ENCODE assay signal across 15 mouse cellular contexts in genomic region chr1:89962092-89962491, GRCm38 (mm10). TPM values are rescaled to one million over a fixed set of nuclear protein-coding genes. Genes with fewer than 3 reads are reported as not detected.
DNase-seq lines count a peak whose midpoint lies in the region; ATAC-seq and TF ChIP-seq lines count a peak whose summit lies in the region.
"Had no signal": no experiment of that assay in that cellular context is flagged by ENCODE, and none has a peak within 500 bp of the region (broad histone marks: within the 10 kb centered on the region; RNA-seq: fewer than 3 reads in every experiment).

No protein-coding gene starts in this region.

- no peak for TF ChIP-seq CTCF in brain, embryonic 14.5 days (IDR thresholded peaks at IDR 0.05; ENCODE audit: borderline replicate concordance, extremely low read depth, insufficient read depth, insufficient read length)

- no peaks in the 10 kb centered on the region for H3K27me3 ChIP-seq in hindbrain, embryonic 11.5 days (ENCODE audit: control insufficient read depth, insufficient read depth, low read length)
- peaks cover 1% of the 10 kb centered on the region; the same call in 1 of the 2 replicates for H3K27me3 ChIP-seq in midbrain, embryonic 14.5 days (ENCODE audit: control insufficient read depth, insufficient read depth, low read length)

- ATAC-seq in hindbrain, embryonic 11.5 days (ENCODE audit: low FRiP score): peak; percentile 83
- ATAC-seq in midbrain, embryonic 14.5 days (ENCODE audit: low FRiP score, low TSS enrichment): 0 out of 2 replicates have a peak, but pooled peaks have one; percentile 8
- ATAC-seq in megakaryocyte, adult 5-6 weeks (ENCODE audit: poor library complexity, severe bottlenecking): no peak
- ATAC-seq: lung, postnatal 0 days had no signal

- H3K9me3 ChIP-seq in hindbrain, embryonic 11.5 days (ENCODE audit: control insufficient read depth, low read length): no peaks in the 10 kb centered on the region
- H3K9me3 ChIP-seq in midbrain, embryonic 14.5 days (ENCODE audit: control insufficient read depth, low read length): no peaks in the 10 kb centered on the region
- H3K9me3 ChIP-seq: heart, embryonic 15.5 days had no signal

- 8% methylated on average over 13 of the region's 13 CpGs for whole genome bisulfite sequencing in hindbrain, embryonic 11.5 days
- WGBS in midbrain, embryonic 14.5 days: 6% methylated on average over 13 of the region's 13 CpGs

- H3K27ac ChIP-seq in hindbrain, embryonic 11.5 days (ENCODE audit: low read depth, low read length): no peak overlapping the region
- H3K27ac ChIP-seq in midbrain, embryonic 14.5 days (replicated peaks; ENCODE audit: low read depth, low read length): no peak overlapping the region
- H3K27ac ChIP-seq: heart, embryonic 15.5 days had no signal

- H3K36me3 ChIP-seq in hindbrain, embryonic 11.5 days (ENCODE audit: control insufficient read depth, insufficient read depth, low read length): no peaks in the 10 kb centered on the region
- H3K36me3 ChIP-seq in midbrain, embryonic 14.5 days (ENCODE audit: control insufficient read depth, insufficient read depth, low read length): no peaks in the 10 kb centered on the region
- H3K36me3 ChIP-seq: G1E; heart, embryonic 15.5 days had no signal

- no peak overlapping the region for H3K4me3 ChIP-seq in hindbrain, embryonic 11.5 days (ENCODE audit: low read depth, low read length)
- H3K4me3 ChIP-seq in midbrain, embryonic 14.5 days (replicated peaks; ENCODE audit: low read depth, low read length): no peak overlapping the region
- H3K4me3 ChIP-seq: heart, embryonic 15.5 days had no signal

- no peak overlapping the region for H3K9ac ChIP-seq in hindbrain, embryonic 11.5 days (ENCODE audit: low read depth, low read length)
- no peak overlapping the region for H3K9ac ChIP-seq in midbrain, embryonic 14.5 days (replicated peaks; ENCODE audit: low read length)
- H3K9ac ChIP-seq: heart, embryonic 15.5 days had no signal

- peak overlapping the region; percentile 9; the same call in 1 of the 2 replicates for H3K4me2 ChIP-seq in hindbrain, embryonic 11.5 days (replicated peaks; ENCODE audit: low read depth, low read length)
- peak overlapping the region; percentile 27; the same call in 1 of the 2 replicates for H3K4me2 ChIP-seq in midbrain, embryonic 14.5 days (ENCODE audit: low read length)
- H3K4me2 ChIP-seq: heart, embryonic 15.5 days had no signal

- H3K4me1 ChIP-seq in hindbrain, embryonic 11.5 days (replicated peaks; ENCODE audit: control insufficient read depth, insufficient read depth, low read length): peaks cover 8% of the 10 kb centered on the region
- peaks cover 11% of the 10 kb centered on the region for H3K4me1 ChIP-seq in midbrain, embryonic 14.5 days (ENCODE audit: control insufficient read depth, insufficient read depth, low read length)
- H3K4me1 ChIP-seq: heart, embryonic 15.5 days had no signal

- TF ChIP-seq POLR2A in brain, embryonic 14.5 days (IDR thresholded peaks at IDR 0.05; ENCODE audit: borderline replicate concordance, extremely low read depth, insufficient read depth, insufficient read length, poor library complexity, severe bottlenecking): no peak

- DNase-seq in brain, embryonic 14.5 days (ENCODE audit: low read depth): peak; percentile 73
- DNase-seq in embryo, embryonic 11 days: peak; percentile 54
- DNase-seq in hindbrain, embryonic 11.5 days (ENCODE audit: low spot score): peak; percentile 39
- DNase-seq in midbrain, embryonic 14.5 days: peak; percentile 50
- no peak for DNase-seq in cerebellum, postnatal 4 days (ENCODE audit: low spot score in 2 of 2)
- DNase-seq in cerebellum, postnatal 36 days: no peak
- DNase-seq: cerebellum, adult 18-20 months; kidney, postnatal 25 days; spleen, adult 18-20 months had no signal

RNA-seq across cellular contexts. Expression of gene Gbx2, which starts 31.1 kb away (rescaled TPM):
- polyA plus RNA-seq in brain, embryonic 14.5 days (2012; rRNA removed): 30.3 and 38.2 TPM in 2 replicates
- polyA plus RNA-seq in hindbrain, embryonic 11.5 days (2014; fragmentation: Nextera tagmentation; extraction: Ambion mirVana): 30.0 and 36.2 TPM in 2 replicates
- polyA plus RNA-seq in midbrain, embryonic 14.5 days (2014; fragmentation: Nextera tagmentation; extraction: Ambion mirVana): 11.6 and 12.1 TPM in 2 replicates
- not detected in 2 replicates for total RNA-seq in megakaryocyte, adult 5-6 weeks (2015)
- not detected in 2 replicates for total RNA-seq in megakaryocyte, adult 5-6 weeks (2017)
- total RNA-seq: adrenal gland, adult 18-20 months had no signal
- polyA plus RNA-seq: G1E; heart, embryonic 15.5 days had no signal

RNA-seq across cellular contexts. Expression of gene Asb18, which starts 52.4 kb away (rescaled TPM):
- 0.25 and 0.59 TPM in 2 replicates for polyA plus RNA-seq in brain, embryonic 14.5 days (2012; rRNA removed)
- 0.19 and 0.25 TPM in 2 replicates for polyA plus RNA-seq in hindbrain, embryonic 11.5 days (2014; fragmentation: Nextera tagmentation; extraction: Ambion mirVana)
- 0.25 and 0.90 TPM in 2 replicates for polyA plus RNA-seq in midbrain, embryonic 14.5 days (2014; fragmentation: Nextera tagmentation; extraction: Ambion mirVana)
- total RNA-seq in megakaryocyte, adult 5-6 weeks (2015): not detected in 2 replicates
- not detected in 2 replicates for total RNA-seq in megakaryocyte, adult 5-6 weeks (2017)
- total RNA-seq: adrenal gland, adult 18-20 months had no signal
- polyA plus RNA-seq: G1E; lung, postnatal 0 days; thymus, postnatal 0 days had no signal

Comparison
In these comparisons a context has a peak if more than half of its experiments do, and no peak if none do; other contexts are left out.
1. DNase-seq: peak in brain, embryonic 14.5 days (single experiment), embryo, embryonic 11 days (single experiment), hindbrain, embryonic 11.5 days (single experiment) and midbrain, embryonic 14.5 days (single experiment); none in cerebellum, postnatal 4 days (0 of 2) and cerebellum, postnatal 36 days (0 of 2).